Mouse (Mus musculus) layer of hippocampus, adult 8-10 months (tissue): ENCODE results near the gene Spem2. TPM values are rescaled to one million over a fixed set of nuclear protein-coding genes. Genes with fewer than 3 reads are reported as not detected.
A peak's percentile ranks its signal among the peaks of the same experiment; 100 is the strongest.

ENCODE experiments used
- DNase-seq, 2 experiments: peaks; one replicate each; pipeline ENCODE4 v3.0.0; 2022; ENCODE audit warnings: low spot score in 2 of 2
- total RNA-seq, 4 experiments: library from RNA; stranded (reverse); gene quantifications; 2 replicates each; pipeline ENCODE4 v1.2.4; 2022

Gene Spem2
- total RNA-seq, 4 experiments from 2014 or later: not detected

DNA sequence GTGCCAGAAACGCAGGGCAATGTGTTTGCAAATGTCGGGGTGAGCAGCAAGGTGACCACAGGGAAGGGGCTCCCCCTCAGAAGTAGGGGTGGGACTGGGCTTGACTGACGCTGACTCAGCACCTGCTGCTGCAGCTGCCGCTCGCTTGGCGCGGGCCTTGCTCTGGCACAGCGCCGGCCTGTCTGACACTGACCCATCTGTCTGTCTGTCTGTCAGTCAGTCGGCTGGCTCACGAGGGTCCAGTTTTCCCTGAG lies 18.2 kb downstream of the Spem2 start:
- DNase-seq: peak in 1 of 2 experiments; percentile 39

DNA sequence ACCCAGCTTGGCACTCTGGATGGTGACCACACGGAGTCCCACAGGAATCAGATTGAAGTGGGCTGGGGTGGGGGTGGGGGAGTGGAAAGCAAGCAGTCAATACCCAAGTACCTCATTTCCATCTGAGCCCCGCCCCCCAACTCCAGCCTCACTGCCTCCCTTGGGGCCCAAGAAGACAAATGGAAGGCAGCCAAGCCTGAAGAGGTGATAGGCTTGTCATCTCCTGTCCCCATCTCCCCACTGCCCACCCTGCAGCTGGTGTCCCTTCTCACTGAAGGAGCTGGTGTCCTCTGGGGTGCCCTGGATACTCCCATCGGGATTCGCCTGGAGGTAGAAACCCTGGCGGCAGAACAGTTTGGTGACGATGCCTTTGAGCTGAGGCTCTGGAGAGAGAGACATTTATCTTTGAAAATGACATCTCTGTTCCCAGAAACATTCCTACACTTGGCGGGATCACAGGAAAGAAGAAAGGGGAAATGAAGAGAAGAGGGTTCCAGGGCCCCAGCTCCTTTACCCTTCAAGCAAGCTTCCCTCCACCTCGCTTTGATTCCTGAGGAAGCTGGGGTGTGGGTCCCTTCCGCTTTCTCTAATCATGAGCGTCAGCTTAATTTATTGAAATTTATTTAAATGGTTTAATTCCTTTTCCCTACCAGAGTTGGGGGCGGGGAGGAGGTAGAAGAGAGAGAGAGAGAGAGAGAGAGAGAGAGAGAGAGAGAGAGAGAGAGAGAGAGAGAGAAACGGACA lies 18.7 kb downstream of the Spem2 start:
- no peak for DNase-seq

DNA sequence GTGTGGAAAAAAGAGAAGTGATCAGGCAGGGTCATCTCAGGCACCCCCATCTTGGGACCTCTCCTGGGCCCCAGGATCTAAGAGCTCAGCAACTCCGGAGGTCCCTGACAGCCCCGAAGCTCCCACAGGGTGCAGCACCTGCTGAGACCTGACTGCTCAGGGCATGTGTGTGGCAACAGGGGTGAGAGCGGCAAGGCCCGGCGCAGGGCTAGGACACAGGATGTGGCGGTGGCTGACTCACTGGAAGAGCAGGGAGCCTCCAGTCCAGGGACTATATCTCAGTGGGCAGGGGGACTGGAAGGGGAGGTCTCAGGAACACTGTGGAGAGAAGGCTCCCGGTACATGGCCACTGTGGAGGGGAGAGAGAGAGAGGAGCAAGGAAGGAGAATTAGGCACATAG lies 20.3 kb downstream of the Spem2 start:
- DNase-seq: no peak

DNA sequence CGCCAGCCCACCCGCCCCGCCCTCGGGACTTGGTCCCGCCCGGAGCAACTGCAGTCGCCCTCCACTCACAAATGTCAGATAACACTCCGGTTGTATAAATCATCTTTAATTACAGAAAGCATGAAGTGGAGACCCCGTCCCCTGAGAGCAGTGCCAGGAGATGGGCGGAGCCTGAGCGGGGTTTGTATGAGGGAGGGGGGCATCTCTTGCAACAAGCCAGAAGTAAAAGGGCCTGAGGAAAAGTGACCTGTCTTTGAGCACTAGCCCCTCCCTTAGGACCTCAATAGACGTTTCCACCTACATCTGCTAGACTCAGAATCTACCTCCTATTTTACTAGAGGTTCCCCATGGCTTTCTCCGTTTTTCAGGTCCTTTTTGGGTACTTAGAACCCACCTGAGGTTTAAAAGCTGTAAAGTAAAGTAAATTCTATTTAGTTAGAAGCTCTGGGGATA lies 22.3 kb downstream of the Spem2 start:
- no peak for DNase-seq

DNA sequence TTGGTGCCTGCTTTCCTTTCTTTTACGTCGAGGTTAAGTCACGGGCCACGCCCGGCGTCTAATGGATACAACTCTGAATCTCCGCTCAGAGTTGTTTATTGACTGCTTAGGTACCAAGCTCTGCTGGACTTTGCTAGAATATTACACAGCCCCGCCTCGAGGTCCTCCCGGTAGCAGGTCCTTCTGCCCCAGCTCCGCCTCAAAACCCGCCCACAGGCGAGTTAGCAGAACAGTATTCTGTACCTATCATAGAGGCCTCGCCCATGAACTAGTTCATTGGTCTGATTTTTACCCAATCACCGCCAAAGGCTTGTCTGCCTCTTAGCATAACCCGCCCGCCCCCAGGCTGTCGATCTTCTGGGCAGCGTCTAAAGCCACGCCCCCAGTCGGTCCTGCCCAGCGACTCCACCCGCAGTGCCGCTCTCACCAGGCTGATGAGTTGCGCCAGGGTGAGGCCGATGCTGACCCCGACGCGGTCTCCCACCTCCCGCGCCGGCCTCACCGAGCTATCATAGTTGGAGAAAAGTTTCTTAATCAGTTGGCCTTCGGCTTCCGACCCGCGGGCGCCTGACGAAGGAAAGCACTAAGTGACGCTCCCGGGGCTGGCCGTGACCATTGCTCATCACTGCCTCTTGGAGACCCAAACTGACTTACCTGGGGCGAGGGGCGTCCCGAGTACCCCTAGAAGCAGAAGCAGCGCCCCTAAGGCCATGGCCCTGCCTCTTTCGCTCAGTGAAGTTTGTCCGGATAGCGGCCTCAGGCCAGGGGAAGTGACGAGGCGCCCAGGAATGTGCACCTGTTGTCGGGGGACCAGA lies 22.9 kb downstream of the Spem2 start, which contains the start of gene Chrnb1:
Gene Chrnb1, minus strand, starts transcription at position 776 of the 815 bp plus-strand sequence.
- peak; percentile 88 to 93 for DNase-seq

DNA sequence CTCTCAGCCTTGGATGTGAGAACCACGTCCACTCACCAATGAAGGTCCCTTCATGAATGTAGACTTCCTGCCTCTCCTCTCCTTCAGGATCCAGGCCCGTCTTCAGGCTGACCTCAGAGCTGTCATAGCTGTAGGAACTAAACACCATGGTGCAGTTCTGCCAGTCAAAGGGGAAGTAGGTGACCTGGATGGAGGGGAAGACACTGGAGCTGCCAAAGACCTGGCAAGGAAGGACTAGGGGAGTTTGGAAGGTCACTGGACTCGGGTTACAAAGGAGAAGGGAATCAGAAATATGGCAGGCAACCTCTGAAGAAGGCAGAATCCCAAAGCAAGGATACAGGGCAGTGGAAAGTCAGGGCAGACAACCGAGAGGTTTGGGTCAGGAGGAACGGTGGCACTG lies 24.8 kb downstream of the Spem2 start:
- DNase-seq: no peak

DNA sequence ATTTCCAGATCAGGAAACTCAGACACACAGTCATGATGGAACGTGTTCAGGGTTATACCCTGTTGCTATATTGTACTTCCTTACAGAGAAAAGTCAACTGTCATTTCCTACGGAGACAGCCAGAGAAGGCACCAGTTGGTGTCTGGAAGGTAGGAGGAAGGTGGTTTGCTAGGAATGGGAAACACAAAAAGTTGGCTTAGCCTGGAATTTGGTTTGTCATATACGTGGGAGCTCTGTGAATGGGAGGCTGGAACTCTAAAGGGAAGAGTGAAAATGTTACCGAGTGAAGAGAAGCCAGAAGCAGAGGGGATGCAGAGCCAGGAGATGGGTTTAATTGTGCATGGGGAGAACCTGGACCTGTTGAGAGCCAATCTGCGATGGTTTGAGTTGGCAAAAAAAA lies 26.8 kb downstream of the Spem2 start:
- no peak for DNase-seq

DNA sequence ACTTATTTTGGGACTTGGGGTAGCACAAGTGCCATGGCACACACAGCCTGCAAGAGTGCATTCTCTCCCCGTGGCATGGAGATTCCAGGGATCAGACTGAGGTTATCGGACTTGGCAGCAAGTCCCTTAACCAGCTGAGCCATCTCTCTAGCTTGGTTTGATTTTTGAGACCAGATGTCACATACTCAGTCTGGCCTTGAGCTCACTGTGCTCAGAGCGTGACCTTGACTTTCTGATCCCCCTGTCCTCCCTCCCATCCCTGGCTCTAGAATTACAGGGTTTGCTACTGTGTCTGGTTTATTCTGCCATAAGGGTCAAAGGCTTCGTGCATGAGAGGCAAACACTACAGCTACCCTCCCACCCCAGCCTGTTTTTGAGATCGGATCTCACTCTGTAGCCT lies 28.8 kb downstream of the Spem2 start:
- no peak for DNase-seq

DNA sequence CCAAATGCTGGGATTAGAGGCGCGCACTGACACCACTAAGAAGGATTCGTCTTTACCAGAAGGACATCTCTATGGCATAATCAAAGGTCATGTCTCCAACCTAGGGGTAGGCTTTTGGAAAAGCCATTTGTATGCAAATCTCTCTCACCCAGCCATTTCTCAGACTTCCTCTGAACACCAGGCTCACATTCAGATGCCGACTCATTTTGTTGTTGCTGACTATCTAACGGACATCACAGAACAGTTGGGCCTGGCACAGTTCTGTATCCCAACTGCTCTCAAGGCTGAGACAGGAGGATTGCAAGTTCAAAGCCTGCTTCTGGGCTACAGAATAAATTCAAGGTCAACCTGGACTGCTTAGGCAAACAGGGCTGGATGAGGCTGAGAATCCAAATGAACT lies 31.0 kb downstream of the Spem2 start:
- DNase-seq: no peak

DNA sequence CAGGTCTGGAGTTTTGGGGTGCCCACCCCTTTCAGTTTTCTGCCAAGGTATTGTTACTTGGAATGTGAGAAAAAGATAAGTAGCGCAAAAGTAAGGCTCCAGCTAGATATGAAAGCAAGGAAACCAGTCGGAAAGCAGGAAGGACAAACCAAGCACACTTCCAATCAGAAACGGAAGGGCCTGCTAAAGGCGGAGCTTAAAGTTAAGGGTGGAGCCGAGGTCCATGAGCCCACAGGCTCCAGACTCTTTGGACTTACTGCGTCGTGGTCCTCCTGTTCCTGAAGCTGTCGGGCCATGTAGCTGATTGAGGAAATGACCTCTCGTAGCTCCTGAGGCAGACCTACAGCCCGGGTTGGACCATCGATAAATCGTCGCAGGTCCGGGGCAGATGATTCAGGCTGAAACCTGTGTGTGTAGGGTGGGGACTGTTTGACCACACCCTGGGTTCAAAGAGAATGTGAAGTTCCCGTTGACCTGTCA lies 33.4 kb downstream of the Spem2 start:
- DNase-seq: no peak

DNA sequence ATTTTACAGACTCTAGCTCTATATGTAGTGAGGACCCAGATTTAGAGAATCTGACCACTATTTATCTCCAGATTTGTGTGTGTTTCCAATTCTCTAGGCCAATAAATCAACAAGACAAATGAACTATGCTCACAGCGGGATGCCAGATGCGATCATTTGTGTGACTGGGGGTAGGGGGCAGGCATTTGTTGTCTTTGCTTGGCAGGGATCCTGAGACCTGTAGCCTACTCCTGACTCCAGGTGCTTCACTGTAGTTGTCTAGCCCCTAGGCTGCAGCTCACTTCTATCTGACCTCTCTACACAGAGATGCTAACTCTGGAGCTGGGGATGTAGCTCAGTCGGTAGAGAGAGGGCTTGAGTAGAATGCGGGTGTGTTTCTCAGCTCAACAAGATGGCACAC lies 36.4 kb downstream of the Spem2 start:
- no peak for DNase-seq

DNA sequence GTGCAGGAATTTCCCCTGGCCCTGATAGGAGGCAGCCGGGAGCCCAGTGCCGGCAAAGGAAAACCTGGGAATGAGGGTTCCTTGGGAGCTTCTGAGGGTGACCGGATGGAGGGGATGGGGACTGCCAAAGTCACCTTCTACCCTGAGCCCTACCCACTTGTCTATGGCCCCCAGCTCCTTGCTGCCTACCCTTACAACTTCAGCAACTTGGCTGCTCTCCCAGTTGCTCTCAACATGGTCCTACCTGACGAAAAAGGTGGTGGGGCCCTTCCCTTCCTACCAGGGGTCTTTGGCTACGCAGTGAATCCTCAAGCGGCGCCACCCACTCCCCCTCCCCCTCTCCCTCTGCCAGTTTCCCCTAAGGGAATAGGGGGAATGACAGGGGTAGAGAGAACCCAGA lies 39.3 kb downstream of the Spem2 start:
- no peak for DNase-seq

DNA sequence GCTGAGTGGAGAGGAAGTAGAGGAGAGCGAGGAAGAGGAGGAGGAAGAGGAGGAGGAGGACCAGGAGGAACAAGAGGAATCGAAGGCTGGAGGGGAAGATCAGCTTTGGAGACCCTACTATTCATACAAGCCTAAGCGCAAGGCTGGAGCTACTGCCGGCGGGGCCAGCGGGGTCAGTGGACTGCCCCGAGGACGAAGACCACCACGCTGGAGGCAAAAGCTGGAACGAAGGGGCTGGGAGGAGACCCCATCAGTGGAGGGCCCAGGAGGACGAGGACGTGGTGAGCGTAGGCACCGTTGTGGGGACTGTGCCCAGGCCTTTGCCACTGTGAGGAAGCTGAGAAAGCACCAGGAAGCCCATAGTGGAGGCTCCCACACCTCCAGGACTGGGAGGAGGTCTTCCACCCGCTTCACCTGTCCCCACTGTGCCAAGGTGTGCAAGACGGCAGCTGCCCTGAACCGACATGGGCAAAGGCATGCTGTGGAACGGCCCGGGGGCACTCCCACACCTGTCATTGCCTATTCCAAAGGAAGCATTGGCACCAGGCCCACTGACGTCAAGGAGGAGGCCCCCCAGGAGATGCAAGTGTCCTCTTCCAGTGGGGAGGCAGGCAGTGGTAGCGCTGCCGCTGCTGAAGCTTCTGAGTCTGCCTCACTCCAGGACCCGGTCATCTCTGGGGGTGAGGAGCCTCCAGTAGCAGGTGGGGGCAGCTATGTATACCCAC lies 39.8 kb downstream of the Spem2 start:
- DNase-seq: no peak

DNA sequence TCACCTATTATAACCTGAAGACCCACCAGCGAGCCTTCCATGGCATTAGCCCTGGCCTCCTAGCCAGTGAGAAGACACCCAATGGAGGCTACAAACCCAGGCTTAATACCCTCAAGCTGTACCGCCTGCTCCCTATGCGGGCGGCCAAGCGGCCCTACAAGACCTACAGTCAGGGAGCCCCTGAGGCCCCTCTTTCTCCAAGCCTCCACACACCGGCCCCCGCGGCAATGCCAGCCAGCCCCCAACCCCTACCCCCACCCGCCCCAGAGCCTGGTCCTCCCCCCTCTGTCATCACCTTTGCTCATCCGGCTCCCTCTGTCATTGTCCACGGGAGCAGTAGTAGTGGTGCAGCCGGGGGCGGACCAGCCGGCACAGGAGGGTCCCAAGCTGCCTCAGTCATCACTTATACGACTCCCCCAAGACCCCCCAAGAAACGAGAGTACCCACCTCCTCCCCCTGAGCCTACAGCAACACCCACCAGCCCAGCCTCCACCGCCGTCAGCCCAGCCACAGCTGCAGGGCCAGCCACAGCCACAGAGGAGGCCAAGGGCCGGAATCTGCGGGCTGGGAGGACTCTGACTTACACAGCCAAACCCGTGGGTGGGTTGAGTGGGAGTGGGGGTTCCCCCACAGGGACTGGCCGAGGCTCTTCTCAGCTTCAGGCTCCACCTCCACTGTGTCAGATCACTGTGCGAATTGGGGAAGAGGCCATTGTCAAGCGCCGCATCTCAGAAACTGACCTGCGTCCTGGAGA lies 40.6 kb downstream of the Spem2 start:
- no peak for DNase-seq

DNA sequence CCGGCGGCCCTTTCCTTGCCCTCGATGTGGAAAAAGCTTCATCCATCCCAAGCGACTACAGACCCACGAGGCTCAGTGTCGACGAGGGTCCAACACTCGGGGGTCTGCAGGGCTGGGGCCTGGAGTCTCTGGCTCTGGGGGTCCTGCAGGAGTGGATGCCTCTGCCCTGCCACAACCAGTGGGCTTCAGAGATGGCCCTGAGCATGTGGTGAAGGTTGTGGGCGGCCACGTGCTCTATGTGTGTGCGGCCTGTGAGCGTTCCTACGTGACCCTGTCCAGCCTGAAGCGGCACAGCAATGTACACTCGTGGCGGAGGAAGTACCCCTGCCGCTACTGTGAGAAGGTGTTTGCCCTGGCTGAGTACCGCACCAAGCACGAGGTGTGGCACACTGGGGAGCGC lies 41.8 kb downstream of the Spem2 start:
- DNase-seq: no peak

DNA sequence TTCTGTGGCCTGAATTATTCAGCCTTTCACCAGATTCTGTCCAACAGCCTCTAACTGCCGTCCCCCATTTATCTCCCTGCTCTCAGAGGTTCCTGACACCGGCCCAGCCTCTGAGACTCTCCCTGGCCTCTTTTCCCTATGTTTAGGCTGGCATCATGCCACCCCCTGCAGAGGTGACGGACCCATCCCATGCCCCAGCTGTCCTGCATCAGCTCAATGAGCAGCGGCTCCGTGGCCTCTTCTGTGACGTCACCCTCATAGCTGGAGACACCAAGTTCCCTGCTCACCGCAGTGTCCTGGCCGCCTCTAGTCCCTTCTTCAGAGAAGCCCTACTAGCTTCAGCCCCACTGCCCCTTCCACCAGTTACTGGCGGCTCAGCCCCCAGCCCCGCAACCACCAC lies 42.5 kb downstream of the Spem2 start:
- no peak for DNase-seq

DNA sequence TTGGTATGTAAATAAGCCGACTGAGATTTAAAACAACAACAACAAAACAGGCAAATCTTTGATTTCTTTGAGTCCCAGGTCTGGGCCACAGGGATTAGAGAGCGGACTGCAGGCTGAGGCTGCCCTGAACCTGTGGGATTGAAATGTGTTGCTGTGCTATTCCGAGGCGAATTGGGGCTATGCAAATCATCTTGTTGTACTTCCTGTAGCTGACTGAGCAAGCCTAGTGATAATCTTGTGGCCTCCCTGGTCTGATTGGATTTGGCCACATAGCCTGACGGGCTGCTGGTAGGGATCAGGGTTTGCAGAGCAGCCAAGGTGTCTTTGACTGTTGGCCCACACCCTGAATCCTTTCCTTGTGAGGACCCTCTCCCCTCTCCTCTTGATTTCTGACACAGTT lies 43.3 kb downstream of the Spem2 start:
- DNase-seq: no peak

DNA sequence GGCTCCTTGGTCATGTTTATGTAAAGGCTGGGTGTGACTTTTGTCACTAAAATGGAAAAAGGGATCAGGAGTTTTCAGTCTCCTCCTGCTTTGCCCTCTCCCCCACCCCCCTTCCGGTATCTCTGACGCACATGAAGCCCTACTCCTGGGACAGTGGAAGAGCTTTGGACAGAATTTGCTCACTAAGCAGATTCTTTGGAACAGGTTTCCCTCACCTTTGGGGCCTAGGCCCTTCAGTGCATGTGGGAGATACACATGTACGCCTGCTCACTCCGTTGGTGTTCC lies 50.7 kb downstream of the Spem2 start:
- DNase-seq: no peak

DNA sequence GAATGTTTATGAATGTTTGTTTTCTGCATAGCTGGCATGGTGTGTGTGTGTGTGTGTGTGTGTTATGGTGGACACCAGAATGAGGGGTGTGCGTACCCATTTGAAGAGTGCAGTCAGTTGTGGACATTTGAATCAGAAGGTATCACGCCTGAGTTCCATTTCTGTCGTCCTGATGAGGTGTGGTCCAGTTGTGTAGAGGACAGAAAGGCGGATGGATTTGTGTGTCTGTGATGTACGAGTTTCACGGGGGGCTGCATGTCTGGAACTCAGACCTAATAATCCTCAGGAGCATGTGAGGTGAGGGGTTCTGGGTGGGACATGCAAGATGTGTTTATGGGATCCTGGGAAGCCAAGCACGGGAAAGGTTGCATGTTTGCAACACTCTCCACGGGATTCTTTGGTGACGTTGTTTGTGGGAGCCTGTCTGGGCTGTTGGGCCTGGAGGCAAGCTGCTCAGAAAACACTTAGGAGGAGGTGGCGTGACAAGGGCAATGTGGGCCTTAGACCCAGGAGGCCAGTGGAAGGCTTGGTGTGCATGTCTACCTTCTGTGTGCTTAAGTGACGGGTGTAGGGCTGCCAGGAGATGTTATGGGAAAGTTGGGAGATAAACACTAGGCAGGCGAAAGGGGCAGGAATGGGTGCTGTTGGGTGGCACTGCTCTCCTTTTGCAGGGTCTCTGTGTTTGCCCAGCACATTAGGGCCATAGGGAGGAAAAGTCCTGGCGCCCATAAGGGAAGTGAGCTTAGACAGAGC lies 51.2 kb downstream of the Spem2 start:
- no peak for DNase-seq
